Mouse (Mus musculus): ENCODE data around the gene Gmds. TPM values are rescaled to one million over a fixed set of nuclear protein-coding genes. Genes with fewer than 3 reads are reported as not detected.
A peak's percentile ranks its signal among the peaks of the same experiment; 100 is the strongest.

The Gmds gene
- polyA plus RNA-seq, 1 experiment from 2014 or later, result 29.2 TPM

DNA sequence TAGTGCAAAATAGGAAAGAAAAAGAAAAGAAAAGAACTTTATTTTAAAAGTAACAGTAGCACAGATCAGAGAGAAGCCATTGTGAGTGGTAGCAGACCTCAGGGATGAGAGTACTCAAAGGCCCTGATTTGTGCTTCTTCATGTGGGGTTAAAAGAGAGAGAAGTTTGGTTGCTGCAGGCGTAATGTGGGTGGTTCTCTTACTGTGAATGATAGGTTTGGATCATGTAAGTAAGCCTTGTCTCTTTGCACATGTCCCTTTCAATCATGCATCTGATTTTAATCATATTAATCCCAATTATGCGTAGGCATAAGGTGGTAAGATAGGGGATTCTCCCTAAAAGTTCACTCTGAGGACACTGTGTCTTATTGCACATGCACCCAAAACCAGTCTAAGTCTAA lies 556.5 kb downstream of the Gmds start:
- Histone ChIP-seq H3K27ac (ENCODE audit: low read depth) (no peak overlapping the region), H3K4me3 (ENCODE audit: low read depth, low read length) (no peak overlapping the region), H3K4me2 (no peak overlapping the region), H3K36me3 (ENCODE audit: insufficient read depth) (no peaks in the 10 kb centered on the region), H3K9me3 (ENCODE audit: low read depth, low read length) (no peaks in the 10 kb centered on the region), H3K9ac (no peak overlapping the region), H3K27me3 (ENCODE audit: insufficient read depth, low read length) (no peaks in the 10 kb centered on the region), H3K4me1 (ENCODE audit: insufficient read depth) (0 out of 2 replicates have a peak, but pooled peaks cover 6% of the 10 kb centered on the region)
- WGBS, result 79% methylated on average over 2 of the region's 2 CpGs
- no peak for TF ChIP-seq CTCF (IDR thresholded peaks at IDR 0.05; ENCODE audit: low read depth)
- DNase-seq (no peak), ATAC-seq (ENCODE audit: insufficient read depth) (no peak)

DNA sequence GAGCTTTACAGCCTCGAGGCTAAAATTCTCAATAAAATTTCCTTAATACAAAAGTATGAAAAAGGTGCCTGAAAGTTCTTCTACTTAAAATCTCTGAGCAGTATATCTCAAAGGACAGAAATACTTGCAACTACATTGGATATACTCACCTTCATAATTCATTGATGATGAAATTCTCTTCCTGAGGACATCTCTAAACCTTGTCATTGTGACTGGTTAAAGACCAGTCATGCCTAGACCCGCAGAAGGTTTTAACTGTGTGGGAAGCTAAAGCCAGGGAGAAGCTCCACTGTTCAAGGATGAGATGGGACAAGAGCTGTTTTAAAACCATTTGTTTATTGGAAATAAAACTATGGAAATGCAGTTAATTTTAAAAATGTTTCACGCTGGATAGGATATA lies 558.2 kb downstream of the Gmds start:
- Histone ChIP-seq H3K27me3 (ENCODE audit: insufficient read depth, low read length) (no peaks in the 10 kb centered on the region), H3K4me2 (no peak overlapping the region), H3K4me3 (ENCODE audit: low read depth, low read length) (no peak overlapping the region), H3K9me3 (ENCODE audit: low read depth, low read length) (no peaks in the 10 kb centered on the region), H3K27ac (ENCODE audit: low read depth) (no peak overlapping the region), H3K36me3 (ENCODE audit: insufficient read depth) (no peaks in the 10 kb centered on the region), H3K4me1 (ENCODE audit: insufficient read depth) (0 out of 2 replicates have a peak, but pooled peaks cover 6% of the 10 kb centered on the region), H3K9ac (no peak overlapping the region)
- no peak for ATAC-seq (ENCODE audit: insufficient read depth)
- 84% methylated on average over 3 of the region's 3 CpGs for WGBS
- TF ChIP-seq CTCF (IDR thresholded peaks at IDR 0.05; ENCODE audit: low read depth), result no peak
- DNase-seq, result no peak

DNA sequence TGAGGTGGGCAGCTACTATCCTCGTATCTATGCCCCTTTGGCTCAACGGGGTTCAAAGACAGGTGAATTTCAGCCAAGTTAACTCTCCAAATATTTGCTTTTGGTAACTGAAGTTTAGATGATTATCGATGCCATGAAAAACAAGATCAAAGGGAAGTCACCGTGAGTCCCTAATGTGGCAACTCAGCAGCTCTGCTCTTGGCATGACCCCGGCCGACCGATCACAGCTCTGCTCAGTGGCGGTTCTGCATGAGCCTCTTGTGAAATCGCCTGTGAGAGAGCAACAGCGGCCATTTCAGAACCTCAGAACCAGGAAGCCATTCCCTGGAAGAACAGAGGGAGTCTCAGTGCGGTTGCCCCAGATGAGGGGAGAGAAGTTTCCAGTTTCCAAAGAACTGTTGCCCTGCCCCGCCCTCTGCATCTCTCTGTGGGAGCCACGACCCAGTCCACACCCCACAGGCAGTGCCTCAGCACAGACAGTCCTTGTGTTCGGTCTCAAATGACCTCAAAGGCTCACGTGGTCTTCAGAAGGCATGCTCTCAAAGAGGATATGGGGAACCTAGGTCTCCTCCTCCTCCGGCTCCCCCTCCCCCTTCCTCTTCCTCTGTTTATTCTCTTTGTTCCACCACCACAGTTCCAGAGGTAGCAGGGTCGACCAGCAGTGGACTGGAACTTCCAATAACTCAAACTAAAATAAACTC lies 559.1 kb downstream of the Gmds start:
- Histone ChIP-seq H3K9me3 (ENCODE audit: low read depth, low read length) (no peaks in the 10 kb centered on the region), H3K4me2 (no peak overlapping the region), H3K4me3 (ENCODE audit: low read depth, low read length) (no peak overlapping the region), H3K4me1 (ENCODE audit: insufficient read depth) (0 out of 2 replicates have a peak, but pooled peaks cover 6% of the 10 kb centered on the region), H3K9ac (no peak overlapping the region), H3K36me3 (ENCODE audit: insufficient read depth) (no peaks in the 10 kb centered on the region), H3K27me3 (ENCODE audit: insufficient read depth, low read length) (no peaks in the 10 kb centered on the region), H3K27ac (ENCODE audit: low read depth) (no peak overlapping the region)
- ATAC-seq (ENCODE audit: insufficient read depth) (peak; percentile 28; the same call in 1 of the 2 replicates), DNase-seq (no peak)
- TF ChIP-seq CTCF (IDR thresholded peaks at IDR 0.05; ENCODE audit: low read depth), result no peak
- 49% methylated on average over 17 of the region's 17 CpGs for WGBS

DNA sequence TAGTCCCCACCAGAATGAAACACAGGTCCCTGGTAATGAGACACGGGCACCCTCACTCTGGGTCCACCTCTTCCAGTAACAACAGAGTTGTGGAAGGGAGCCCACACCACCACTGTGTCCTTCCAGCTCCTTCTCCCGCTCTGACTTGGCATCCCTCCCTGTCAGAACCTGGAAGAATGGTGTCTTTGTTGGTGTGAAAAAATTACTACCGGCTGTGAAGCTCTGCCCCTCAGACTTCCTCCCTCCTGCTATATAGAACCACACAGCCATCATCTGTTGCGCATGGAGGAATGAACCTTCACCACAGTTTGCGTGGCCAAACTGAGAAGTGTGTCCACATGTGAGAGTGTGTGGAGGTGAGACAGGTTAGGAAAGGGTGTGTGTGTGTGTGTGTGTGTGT lies 562.8 kb downstream of the Gmds start:
- Histone ChIP-seq H3K4me3 (ENCODE audit: low read depth, low read length) (no peak overlapping the region), H3K4me2 (no peak overlapping the region), H3K9me3 (ENCODE audit: low read depth, low read length) (no peaks in the 10 kb centered on the region), H3K27me3 (ENCODE audit: insufficient read depth, low read length) (no peaks in the 10 kb centered on the region), H3K9ac (no peak overlapping the region), H3K27ac (ENCODE audit: low read depth) (no peak overlapping the region), H3K36me3 (ENCODE audit: insufficient read depth) (no peaks in the 10 kb centered on the region), H3K4me1 (ENCODE audit: insufficient read depth) (0 out of 2 replicates have a peak, but pooled peaks cover 6% of the 10 kb centered on the region)
- ATAC-seq (ENCODE audit: insufficient read depth) (no peak), DNase-seq (no peak)
- 68% methylated on average over 5 of the region's 5 CpGs for WGBS
- no peak for TF ChIP-seq CTCF (IDR thresholded peaks at IDR 0.05; ENCODE audit: low read depth)

DNA sequence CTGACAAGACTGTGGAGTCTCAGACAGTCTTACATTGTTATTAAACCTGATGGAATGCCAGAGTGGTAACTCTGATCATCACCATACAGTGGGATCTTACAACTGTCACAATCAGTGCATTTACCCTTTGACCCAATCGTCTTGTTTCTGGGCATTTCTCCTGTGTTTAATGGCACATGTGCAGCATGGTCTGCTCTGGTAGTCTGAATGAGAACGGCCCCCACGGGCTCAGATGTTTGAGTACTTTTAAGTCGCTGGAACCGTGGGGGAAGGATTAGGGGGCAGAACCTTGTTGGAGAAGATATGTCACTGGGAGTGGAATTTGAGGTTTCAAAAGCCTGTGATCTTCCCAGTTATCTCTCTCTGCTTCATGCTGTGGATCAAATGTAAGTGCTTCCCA lies 565.7 kb downstream of the Gmds start:
- Histone ChIP-seq H3K27me3 (ENCODE audit: insufficient read depth, low read length) (no peaks in the 10 kb centered on the region), H3K9ac (no peak overlapping the region), H3K9me3 (ENCODE audit: low read depth, low read length) (no peaks in the 10 kb centered on the region), H3K4me1 (ENCODE audit: insufficient read depth) (no peaks in the 10 kb centered on the region), H3K36me3 (ENCODE audit: insufficient read depth) (no peaks in the 10 kb centered on the region), H3K4me3 (ENCODE audit: low read depth, low read length) (no peak overlapping the region), H3K27ac (ENCODE audit: low read depth) (no peak overlapping the region), H3K4me2 (no peak overlapping the region)
- 65% methylated on average over 5 of the region's 5 CpGs for WGBS
- TF ChIP-seq CTCF (IDR thresholded peaks at IDR 0.05; ENCODE audit: low read depth), result no peak
- ATAC-seq (ENCODE audit: insufficient read depth) (no peak), DNase-seq (no peak)
